Mouse (Mus musculus): ENCODE results near the gene Slc7a7. TPM values are rescaled to one million over a fixed set of nuclear protein-coding genes. Genes with fewer than 3 reads are reported as not detected.
A peak's percentile ranks its signal among the peaks of the same experiment; 100 is the strongest.

The Slc7a7 gene
- total and polyA plus RNA-seq, 3 experiments, result 20.1 to 65.6 TPM; not detected in 1

DNA sequence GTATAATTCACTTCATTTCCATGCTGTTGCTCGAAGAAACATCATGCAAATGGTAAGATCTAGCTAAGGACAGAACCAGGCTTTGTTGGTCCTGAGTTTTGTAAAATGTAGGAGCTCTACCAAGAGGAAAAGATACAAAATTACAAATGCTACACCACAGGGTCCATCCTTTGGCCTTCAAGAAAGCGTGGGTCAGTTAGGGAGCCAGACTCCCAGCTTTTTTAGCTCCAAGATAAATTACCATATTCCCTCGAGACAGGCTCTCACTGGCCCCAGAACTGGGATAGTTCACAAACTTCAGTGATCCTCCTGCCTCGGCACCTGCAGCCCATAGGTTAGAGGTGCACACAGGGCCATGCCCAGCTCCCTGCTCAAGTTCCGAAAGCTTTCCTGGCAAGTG, 93.1 kb downstream of the Slc7a7 start:
- Histone ChIP-seq H3K4me1 (ENCODE audit: control insufficient read depth in 1 of 2, insufficient read depth in 2 of 2, low read length in 2 of 2) (peaks cover 0 to 8% of the 10 kb centered on the region in 2 experiments; a peak in 2 of 4 replicates), H3K36me3 (ENCODE audit: control insufficient read depth in 1 of 2, insufficient read depth in 2 of 2, low read length in 2 of 2) (peaks cover 0 to 7% of the 10 kb centered on the region in 2 experiments; a peak in 2 of 4 replicates), H3K79me2 (ENCODE audit: control insufficient read depth, insufficient read depth, low read length, poor library complexity) (no peaks in the 10 kb centered on the region), H3K9me3 (replicated peaks; ENCODE audit: insufficient read depth, low read length) (no peaks in the 10 kb centered on the region), H3K27me3 (ENCODE audit: control insufficient read depth in 1 of 2, insufficient read depth in 2 of 2, low read length in 2 of 2) (peaks cover 1 to 5% of the 10 kb centered on the region in 2 experiments; a peak in 2 of 4 replicates), H3K27ac (ENCODE audit: control insufficient read depth, low read depth, low read length) (no peak overlapping the region), H3K4me3 (ENCODE audit: control insufficient read depth in 1 of 2, insufficient read depth in 1 of 2, low read depth in 2 of 2, low read length in 2 of 2) (no peak overlapping the region), H3K9ac (ENCODE audit: control insufficient read depth, low read depth, low read length, poor library complexity, severe bottlenecking) (no peak overlapping the region)
- TF ChIP-seq TAL1 (IDR thresholded peaks at IDR 0.05; ENCODE audit: low read length) (no peak), E2F4 (IDR thresholded peaks at IDR 0.05; ENCODE audit: borderline replicate concordance, low read depth, low read length) (no peak), NRF1 (IDR thresholded peaks at IDR 0.05; ENCODE audit: insufficient read depth, low read depth, low read length, poor library complexity, severe bottlenecking) (no peak), SIN3A (IDR thresholded peaks at IDR 0.05; ENCODE audit: low read length) (no peak), USF1 (IDR thresholded peaks at IDR 0.05; ENCODE audit: low read depth, low read length) (no peak)
- no peak for DNase-seq (ENCODE audit: low read depth, low spot score)

DNA sequence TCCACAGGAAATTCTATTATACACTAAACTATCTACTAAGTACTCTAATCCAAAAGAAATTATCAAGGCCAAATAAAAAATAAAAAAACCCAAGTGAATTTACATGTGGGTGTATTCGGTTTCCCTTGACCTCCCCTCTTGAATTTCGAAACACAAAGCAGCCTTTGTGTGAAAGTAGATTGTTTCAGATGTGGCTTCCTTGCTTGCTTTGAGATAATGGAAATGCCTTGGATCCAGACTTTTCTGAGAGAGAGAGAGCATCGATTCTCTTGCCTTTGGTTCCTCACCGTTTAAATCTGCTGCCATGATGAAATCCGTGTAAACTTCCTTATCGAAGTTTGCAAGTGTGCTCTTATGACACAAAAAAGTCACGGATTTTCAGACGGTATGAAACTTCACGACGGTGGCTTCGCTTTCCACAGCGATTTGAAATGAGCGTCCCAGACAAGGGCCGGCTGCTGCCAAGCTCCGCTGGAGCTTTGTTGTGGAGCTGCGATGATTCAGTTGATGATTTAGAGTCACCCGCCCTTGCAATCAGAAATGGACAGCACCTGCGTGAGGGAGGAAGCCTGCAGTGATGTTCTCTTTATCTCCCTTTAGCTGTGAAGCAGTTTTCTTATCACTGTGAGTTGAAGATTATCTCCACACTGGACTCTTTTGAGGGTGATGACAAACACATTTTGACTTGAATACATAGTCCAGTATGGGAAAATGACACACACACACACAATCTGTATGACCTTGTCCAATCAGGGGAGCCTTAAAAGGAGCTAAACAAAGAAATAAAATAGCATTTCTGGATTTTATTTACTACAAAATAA, 95.8 kb downstream of the Slc7a7 start:
- H3K27ac ChIP-seq (ENCODE audit: control insufficient read depth, low read depth, low read length), result no peak overlapping the region
- peaks cover 1 to 5% of the 10 kb centered on the region in 2 experiments; a peak in 2 of 4 replicates for H3K27me3 ChIP-seq (ENCODE audit: control insufficient read depth in 1 of 2, insufficient read depth in 2 of 2, low read length in 2 of 2)
- no peak overlapping the region for H3K9ac ChIP-seq (ENCODE audit: control insufficient read depth, low read depth, low read length, poor library complexity, severe bottlenecking)
- DNase-seq (ENCODE audit: low read depth, low spot score), result peak; percentile 27
- H3K36me3 ChIP-seq (ENCODE audit: control insufficient read depth in 1 of 2, insufficient read depth in 2 of 2, low read length in 2 of 2), result peaks cover 0 to 7% of the 10 kb centered on the region in 2 experiments; a peak in 2 of 4 replicates
- peaks cover 0 to 8% of the 10 kb centered on the region in 2 experiments; a peak in 2 of 4 replicates for H3K4me1 ChIP-seq (ENCODE audit: control insufficient read depth in 1 of 2, insufficient read depth in 2 of 2, low read length in 2 of 2)
- H3K79me2 ChIP-seq (ENCODE audit: control insufficient read depth, insufficient read depth, low read length, poor library complexity), result no peaks in the 10 kb centered on the region
- H3K9me3 ChIP-seq (replicated peaks; ENCODE audit: insufficient read depth, low read length), result no peaks in the 10 kb centered on the region
- H3K4me3 ChIP-seq (ENCODE audit: control insufficient read depth in 1 of 2, insufficient read depth in 1 of 2, low read depth in 2 of 2, low read length in 2 of 2), result no peak overlapping the region
- TF ChIP-seq CHD1 (IDR thresholded peaks at IDR 0.05; ENCODE audit: low read depth, low read length) (no peak), MYB (IDR thresholded peaks at IDR 0.05; ENCODE audit: low read depth, low read length) (no peak), TAL1 (IDR thresholded peaks at IDR 0.05; ENCODE audit: low read length) (no peak), RCOR1 (IDR thresholded peaks at IDR 0.05; ENCODE audit: low read depth, low read length) (peak; percentile 33; the same call in 1 of the 2 replicates), ELF1 (IDR thresholded peaks at IDR 0.05; ENCODE audit: low read depth, low read length) (no peak), E2F4 (IDR thresholded peaks at IDR 0.05; ENCODE audit: borderline replicate concordance, low read depth, low read length) (no peak), ZNF384 (IDR thresholded peaks at IDR 0.05; ENCODE audit: low read depth, low read length) (no peak), HCFC1 (IDR thresholded peaks at IDR 0.05; ENCODE audit: low read depth, low read length) (no peak), TBP (IDR thresholded peaks at IDR 0.05; ENCODE audit: low read depth, low read length) (no peak), MAFK (IDR thresholded peaks at IDR 0.05; ENCODE audit: borderline replicate concordance, low read depth, low read length) (no peak), CTCF (IDR thresholded peaks at IDR 0.05 in 2 of 3, conservative IDR thresholded peaks at IDR 0.05 in 1 of 3; ENCODE audit: control insufficient read depth in 1 of 3, insufficient read depth in 1 of 3, low read depth in 2 of 3, low read length in 3 of 3, poor library complexity in 1 of 3, severe bottlenecking in 1 of 3) (no peak), POLR2AphosphoS2 (IDR thresholded peaks at IDR 0.05; ENCODE audit: low read length) (no peak), RAD21 (IDR thresholded peaks at IDR 0.05; ENCODE audit: low read depth, low read length) (no peak), MAZ (IDR thresholded peaks at IDR 0.05; ENCODE audit: low read depth, low read length) (no peak), UBTF (IDR thresholded peaks at IDR 0.05; ENCODE audit: borderline replicate concordance, insufficient read depth, low read depth, low read length) (no peak), ZC3H11A (IDR thresholded peaks at IDR 0.05; ENCODE audit: low read depth, low read length) (no peak), MYC (IDR thresholded peaks at IDR 0.05; ENCODE audit: low read depth, low read length) (no peak), KAT2A (conservative IDR thresholded peaks at IDR 0.05; ENCODE audit: low read depth, low read length) (no peak), MXI1 (IDR thresholded peaks at IDR 0.05; ENCODE audit: low read depth, low read length) (no peak), JUND (IDR thresholded peaks at IDR 0.05; ENCODE audit: low read depth, low read length) (no peak), SIN3A (IDR thresholded peaks at IDR 0.05; ENCODE audit: low read length) (no peak), NRF1 (IDR thresholded peaks at IDR 0.05; ENCODE audit: insufficient read depth, low read depth, low read length, poor library complexity, severe bottlenecking) (no peak), SMC3 (IDR thresholded peaks at IDR 0.05; ENCODE audit: low read depth, low read length) (no peak), USF2 (IDR thresholded peaks at IDR 0.05; ENCODE audit: borderline replicate concordance in 1 of 2, insufficient read depth in 1 of 2, low read depth in 1 of 2, low read length in 2 of 2) (no peak), TCF12 (IDR thresholded peaks at IDR 0.05; ENCODE audit: low read depth, low read length) (peak; percentile 28; the same call in 1 of the 2 replicates), GATA1 (IDR thresholded peaks at IDR 0.05; ENCODE audit: low read depth, low read length) (peak; percentile 80), ETS1 (IDR thresholded peaks at IDR 0.05; ENCODE audit: low read depth, low read length) (no peak), MAX (IDR thresholded peaks at IDR 0.05; ENCODE audit: low read length) (0 out of 2 replicates have a peak, but pooled peaks have one; percentile 15)
